Mouse (Mus musculus) lung, postnatal 25 days (tissue): Measurements from ENCODE around the gene Tbc1d1.
A peak's percentile ranks its signal among the peaks of the same experiment; 100 is the strongest.

Experiments
- DNase-seq: peaks from one replicate; pipeline ENCODE4 v3.0.0; 2022; ENCODE audit warnings: low spot score

Tbc1d1 gene

GRCm38 (mm10) chr5:64160705-64161391 lies 4.7 kb downstream of the Tbc1d1 start:
- peak; percentile 41 for DNase-seq

GRCm38 (mm10) chr5:64161917-64162316 lies 5.8 kb downstream of the Tbc1d1 start:
- DNase-seq = no peak

- no peak for DNase-seq
Observed at GRCm38 (mm10) chr5:64162582-64162981, 6.5 kb downstream of the Tbc1d1 start.

GRCm38 (mm10) chr5:64164414-64164813 lies 8.3 kb downstream of the Tbc1d1 start:
- DNase-seq = no peak

- no peak for DNase-seq
Observed at GRCm38 (mm10) chr5:64165826-64166225, 9.7 kb downstream of the Tbc1d1 start.

GRCm38 (mm10) chr5:64168990-64169540 lies 13.0 kb downstream of the Tbc1d1 start:
- no peak for DNase-seq

- no peak for DNase-seq
Observed at GRCm38 (mm10) chr5:64172884-64173283, 16.8 kb downstream of the Tbc1d1 start.

- DNase-seq = no peak
Observed at GRCm38 (mm10) chr5:64173302-64173701, 17.2 kb downstream of the Tbc1d1 start.

GRCm38 (mm10) chr5:64174429-64174935 lies 18.4 kb downstream of the Tbc1d1 start:
- DNase-seq = no peak

- peak; percentile 42 for DNase-seq
Observed at GRCm38 (mm10) chr5:64180548-64180947, 24.4 kb downstream of the Tbc1d1 start.

- no peak for DNase-seq
Observed at GRCm38 (mm10) chr5:64183712-64184111, 27.6 kb downstream of the Tbc1d1 start.

GRCm38 (mm10) chr5:64185257-64185656 lies 29.2 kb downstream of the Tbc1d1 start:
- DNase-seq = no peak

- no peak for DNase-seq
Observed at GRCm38 (mm10) chr5:64186566-64186965, 30.5 kb downstream of the Tbc1d1 start.

- DNase-seq = no peak
Observed at GRCm38 (mm10) chr5:64188083-64188648, 32.1 kb downstream of the Tbc1d1 start.

- DNase-seq = no peak
Observed at GRCm38 (mm10) chr5:64190892-64191291, 34.8 kb downstream of the Tbc1d1 start.

GRCm38 (mm10) chr5:64193353-64193752 lies 37.2 kb downstream of the Tbc1d1 start:
- DNase-seq = no peak

GRCm38 (mm10) chr5:64196250-64196865 lies 40.3 kb downstream of the Tbc1d1 start:
- DNase-seq = no peak

- no peak for DNase-seq
Observed at GRCm38 (mm10) chr5:64196866-64197321, 40.8 kb downstream of the Tbc1d1 start.

GRCm38 (mm10) chr5:64198624-64199023 lies 42.5 kb downstream of the Tbc1d1 start:
- no peak for DNase-seq

- DNase-seq = no peak
Observed at GRCm38 (mm10) chr5:64201071-64201470, 45.0 kb downstream of the Tbc1d1 start.

GRCm38 (mm10) chr5:64202306-64202705 lies 46.2 kb downstream of the Tbc1d1 start:
- peak; percentile 60 for DNase-seq

- DNase-seq = no peak
Observed at GRCm38 (mm10) chr5:64205610-64206009, 49.5 kb downstream of the Tbc1d1 start.

GRCm38 (mm10) chr5:64206431-64206830 lies 50.3 kb downstream of the Tbc1d1 start:
- DNase-seq = no peak
